Mouse (Mus musculus) lung, postnatal 10 days (tissue): ENCODE results near the gene Ano6.

ENCODE experiments used
- DNase-seq: peaks from one replicate; pipeline ENCODE4 v3.0.0; 2021

Gene Ano6

DNA sequence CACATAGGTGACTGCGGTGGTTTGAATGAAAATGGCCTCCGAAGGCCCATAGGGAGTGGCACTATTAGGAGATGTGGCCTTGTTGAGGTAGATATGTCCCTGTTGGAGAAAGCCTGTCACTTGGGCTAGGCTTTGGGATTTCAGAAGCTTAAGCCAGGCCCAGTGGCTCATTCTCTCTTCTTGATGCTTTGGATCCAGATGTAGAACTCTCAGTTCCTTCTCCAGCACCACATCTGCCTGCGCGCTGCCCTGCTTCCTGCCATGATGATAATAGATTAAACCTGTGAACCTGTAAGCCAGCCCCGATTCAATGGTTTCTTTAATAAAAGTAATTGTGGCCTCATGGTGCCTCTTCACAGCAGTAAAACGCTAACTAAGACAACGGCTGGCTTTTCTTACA is 7.6 kb downstream of the Ano6 start:
- no peak for DNase-seq

DNA sequence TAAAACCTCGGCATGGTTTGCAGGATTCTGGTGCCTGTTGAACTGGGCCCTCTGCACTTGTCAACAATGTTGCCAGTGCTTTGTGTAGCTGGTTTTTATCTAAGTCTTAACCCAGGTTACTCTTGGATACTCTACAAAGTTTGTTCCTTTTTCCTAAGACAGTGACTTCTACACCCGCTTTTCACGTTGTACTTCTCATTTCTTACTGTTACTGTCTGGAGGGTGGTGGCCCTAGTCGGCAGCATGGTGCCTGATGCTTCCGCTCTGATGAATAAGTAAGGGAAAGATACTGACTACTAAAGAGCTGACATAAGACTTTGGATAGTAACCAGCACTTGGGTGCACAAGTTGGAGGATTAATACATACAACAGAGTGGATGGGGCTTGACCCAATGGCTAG is 9.0 kb downstream of the Ano6 start:
- DNase-seq, result no peak

DNA sequence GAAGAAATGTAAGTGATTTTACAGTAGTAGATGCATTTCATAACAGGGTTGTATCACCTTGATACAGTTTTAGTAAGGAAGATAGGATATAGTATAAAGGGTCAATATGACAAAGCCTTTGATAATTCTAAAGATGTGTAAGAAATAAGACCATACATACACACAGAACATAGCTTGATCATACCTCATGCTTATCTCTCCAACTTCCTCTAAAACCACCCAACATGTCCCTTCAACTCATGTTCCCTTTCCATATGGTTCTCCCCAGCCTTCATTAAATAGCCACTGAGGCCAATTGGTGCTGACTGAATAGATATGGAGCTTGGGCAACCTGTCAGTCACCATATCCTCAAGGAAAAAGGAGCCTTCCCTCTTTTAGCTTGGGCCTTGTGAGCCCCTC is 9.4 kb downstream of the Ano6 start:
- no peak for DNase-seq

DNA sequence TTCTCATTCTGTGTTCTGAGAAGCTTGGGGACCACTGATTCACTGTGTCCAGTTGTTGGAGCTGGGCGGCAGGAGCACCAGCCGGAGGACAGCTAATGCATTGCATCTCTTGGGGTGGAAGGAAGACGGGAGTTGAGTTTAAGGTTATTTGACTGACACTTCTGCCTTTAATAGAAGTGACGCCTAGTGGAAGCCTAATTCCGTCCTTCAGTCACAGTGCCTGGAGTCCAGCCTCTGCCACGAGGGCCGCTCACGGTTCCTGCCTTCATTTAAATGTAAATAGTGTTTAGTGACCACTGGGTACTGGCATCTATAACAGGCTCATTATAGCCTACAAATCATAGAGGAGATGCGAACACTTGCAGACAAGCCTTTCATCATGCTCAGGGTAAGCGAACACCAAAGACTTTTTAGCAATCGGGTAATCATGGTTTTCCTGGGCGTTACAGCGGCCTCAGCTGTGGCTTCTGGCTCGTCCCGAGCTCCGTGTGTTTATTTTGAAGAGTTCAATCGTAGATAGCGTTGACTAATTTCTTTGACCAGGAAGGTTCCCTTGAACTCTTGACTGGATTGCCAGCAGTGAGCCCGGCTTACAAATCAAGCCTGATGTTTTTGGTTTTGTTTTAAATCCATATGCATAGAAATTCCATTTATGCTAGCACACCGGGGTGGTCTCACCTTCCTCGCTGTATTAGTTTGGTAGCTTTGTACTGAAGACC is 10.8 kb downstream of the Ano6 start:
- no peak for DNase-seq

DNA sequence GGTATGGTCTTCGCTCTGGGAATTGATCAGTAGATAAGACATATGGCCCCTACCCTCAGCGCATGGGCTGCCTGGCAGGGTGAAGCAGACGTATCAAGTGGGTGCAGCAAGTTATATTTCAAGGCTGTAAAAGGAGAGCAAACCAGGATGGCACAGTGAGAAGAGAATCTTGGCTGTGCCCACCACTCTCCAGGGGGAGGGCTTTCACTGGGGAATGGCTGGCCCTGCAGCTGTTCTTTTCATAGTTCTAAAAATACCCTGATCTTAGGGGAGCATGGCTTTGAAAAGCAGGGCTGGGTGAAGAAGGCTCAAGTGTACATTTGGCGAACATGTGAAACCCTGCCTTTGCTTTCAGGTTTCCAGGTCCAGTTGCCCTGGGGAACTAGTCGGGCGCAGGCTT is 11.5 kb downstream of the Ano6 start:
- no peak for DNase-seq

DNA sequence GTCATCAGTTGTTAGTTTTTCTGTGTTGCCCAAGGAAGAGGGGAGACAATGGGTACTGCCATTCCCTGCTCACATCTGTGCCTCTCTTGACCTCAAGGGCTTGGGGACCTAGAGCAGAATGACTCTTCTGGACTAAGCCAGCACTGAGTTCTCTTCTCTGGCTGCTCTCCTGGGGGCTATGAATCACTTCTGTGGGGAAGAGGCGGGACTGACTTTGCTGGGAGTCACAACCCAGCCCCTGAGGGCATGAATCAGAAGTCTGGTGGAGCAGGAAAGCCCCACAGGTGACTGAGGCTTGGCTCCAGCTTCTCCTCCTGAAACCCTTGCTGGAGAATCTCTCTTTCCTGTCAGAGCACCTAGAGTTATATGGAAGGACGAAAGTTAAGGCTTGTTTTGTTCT is 12.1 kb downstream of the Ano6 start:
- DNase-seq, result no peak

DNA sequence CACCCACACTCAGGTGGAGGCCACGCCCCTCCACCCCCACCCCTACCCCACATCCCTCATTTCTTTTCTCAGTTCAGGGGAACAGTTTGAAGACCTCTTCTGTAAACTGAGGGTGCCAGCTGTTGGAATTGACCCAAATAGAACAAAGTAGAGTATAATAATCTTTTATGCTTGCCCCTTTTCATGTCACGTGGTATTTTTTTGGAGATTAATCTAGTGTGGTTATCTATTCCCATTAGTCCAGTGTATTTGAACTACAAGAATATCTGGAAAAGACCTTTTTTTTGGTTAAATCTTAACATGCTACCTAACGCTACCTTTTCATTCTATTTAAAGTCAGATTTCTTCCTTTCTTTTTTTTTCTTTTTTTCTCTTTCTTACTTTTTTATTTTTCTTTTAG is 12.8 kb downstream of the Ano6 start:
- DNase-seq, result no peak

DNA sequence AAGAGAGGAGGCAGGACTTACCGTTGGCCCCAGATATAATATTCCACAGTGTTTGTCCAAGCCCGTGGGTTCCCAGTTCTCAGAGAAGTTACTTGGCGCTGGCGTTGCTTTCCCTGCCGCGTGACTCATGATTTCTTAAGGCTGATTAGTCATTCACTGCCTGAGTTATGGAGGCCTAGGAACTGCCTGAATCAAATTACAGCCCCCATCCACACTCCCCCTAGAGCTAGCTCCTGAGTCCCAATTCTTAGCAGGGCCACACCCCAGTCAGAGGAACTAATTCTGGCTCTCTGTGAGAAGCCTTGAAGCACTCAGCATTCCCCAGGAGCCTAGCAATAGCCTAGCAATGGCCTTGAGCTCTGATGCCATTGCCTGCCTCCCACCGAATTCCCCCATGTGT is 13.6 kb downstream of the Ano6 start:
- DNase-seq, result peak; percentile 73

DNA sequence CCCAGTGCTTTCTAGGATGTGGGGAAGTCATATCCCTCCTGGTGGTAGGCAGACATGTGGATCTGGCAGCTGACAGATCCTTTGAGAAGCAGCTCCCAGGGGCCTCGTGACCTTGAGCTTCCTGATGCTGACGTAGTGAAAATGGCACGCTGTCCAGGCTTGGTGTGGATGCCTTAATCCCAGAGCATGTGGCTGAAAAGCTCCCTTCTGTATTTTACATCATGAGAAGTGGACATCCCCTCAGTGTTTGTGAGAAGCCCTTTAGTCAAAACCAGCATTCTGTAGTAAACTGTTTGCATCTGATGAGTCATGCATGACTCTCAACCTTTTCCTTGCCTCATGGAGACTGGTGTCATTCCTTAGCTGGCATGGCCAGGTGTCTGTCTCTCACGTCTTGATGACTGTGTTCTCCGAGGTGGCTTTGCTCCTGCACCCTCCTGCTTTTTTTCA is 14.4 kb downstream of the Ano6 start:
- DNase-seq, result no peak

DNA sequence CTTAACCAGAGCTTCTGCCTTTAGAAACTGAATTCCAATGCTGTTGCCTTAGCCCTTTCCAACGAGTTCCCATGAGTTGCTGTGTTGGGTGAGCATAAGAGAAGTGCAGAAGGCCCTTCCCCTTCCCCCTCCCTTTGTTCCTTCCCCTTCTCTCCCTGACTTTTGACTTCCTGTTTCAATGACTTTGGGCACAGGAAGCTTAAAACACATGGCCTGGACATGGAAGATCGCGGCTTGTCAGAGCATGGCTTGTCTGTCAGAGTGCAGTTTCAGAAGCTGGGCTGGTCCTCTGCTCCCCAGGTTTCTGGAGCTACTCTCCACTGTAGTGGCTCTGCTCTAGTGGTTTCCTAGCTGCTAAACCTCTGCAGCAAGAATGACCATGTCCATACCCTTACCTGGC is 17.3 kb downstream of the Ano6 start:
- DNase-seq, result no peak

DNA sequence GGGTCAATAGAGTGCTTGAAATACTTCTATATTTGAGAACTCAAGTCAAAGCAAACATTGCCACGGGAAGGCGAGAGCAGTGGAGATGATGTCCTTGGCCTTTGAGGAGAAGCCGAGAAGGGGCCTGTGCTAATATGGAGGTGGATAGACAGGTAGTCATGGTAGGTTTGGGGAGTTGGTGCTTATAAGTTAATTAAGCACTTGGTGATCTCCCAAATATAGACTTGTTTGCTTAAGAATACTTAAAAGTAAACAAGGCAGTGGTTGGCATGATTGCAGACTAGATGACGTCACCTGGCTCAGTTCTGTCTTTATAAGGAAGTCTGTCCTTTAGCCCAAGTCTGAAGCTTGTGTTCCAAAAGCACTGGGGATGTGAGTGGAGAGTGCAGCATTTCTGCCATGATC is 19.7 kb downstream of the Ano6 start:
- DNase-seq, result peak; percentile 45

DNA sequence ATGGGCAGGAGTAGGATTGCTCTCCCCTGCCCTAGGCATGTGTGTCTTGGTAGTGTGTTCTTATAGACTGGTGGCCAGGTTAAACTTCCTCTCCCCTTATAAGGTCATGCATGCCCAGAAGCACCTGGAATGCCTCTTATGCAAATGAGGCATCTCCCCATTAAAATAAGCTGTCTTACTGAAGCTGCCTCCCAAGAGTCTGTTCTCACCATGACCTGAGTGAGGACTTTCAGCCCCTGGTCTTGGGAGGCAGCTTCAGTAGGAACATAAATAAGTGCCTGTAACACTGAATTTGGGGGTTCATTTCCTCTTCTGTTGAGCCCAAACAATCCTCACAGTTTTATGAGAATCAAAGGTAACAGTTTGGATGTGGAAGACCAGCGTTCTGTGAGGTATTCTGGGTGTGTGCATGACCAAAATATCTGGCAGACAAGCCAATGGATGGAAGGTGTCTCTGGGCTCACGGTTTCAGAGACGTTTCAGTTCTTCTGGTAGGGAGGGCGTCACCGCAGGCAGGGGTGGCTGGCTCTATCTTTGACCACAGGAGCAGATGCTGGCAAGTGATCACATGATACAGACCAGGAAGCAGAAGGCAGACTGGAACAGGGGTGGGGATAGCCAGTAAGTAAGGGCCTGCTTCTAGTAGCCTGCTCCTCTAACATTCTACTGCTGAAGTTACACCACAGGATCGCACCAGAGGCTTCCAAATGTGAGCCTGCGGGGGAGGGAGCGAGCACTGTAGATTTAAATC is 22.4 kb downstream of the Ano6 start:
- DNase-seq, result no peak

DNA sequence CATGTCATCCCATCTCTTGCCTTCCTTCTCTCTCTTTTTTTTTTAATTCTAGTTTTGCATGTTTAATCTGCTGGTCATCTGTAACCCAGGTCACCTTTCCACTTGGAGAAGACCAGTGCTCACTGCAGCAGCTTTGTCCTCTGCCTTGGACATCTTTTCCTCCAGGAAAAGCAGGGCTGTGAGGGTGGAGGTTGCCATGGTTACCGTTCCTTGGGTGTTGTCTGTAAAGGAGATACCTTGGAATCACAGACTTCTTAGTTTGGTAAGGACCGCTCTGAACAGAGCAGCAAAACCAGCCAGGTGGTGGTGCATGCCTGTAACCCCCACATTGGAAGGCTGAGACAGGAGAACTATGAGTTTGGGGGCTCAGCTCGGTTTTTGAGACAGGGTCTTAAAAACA is 26.9 kb downstream of the Ano6 start:
- DNase-seq, result no peak

DNA sequence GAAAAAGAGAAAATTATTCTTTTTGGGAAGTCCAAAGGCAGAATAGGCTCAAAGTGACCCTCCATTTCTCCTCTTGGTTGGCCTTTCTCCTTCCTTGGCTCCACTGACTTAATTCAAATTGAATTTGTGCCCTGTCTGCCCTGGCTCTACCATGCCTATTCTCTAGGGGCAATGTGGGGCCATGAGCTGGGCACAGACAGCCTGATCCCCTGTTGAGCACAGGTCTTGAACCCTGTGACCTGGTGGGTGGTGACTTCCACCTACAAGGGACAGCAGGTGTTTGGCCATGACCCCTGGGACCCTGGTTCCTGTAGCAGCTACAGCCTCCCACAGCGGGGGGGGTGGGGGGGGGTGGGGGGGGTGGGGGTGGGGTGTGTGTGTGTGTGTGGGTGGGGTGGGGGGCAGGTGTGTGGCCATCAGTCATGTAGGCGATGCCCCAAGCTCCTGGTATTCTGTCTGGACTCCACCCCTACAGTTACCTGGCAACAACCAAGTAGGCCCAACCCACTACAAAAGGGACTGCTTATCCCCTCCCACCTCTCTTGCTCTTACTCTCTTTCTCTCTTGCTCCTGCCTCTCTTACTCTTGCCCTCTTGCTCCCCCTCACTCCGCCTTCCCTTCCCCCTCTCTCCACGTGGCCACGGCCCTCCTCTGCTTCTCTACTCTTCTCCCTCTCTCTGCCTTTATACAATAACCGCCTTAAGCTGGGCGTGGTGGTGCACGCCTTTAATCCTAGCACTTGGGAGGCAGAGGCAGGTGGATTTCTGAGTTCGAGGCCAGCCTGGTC is 28.8 kb downstream of the Ano6 start:
- no peak for DNase-seq

DNA sequence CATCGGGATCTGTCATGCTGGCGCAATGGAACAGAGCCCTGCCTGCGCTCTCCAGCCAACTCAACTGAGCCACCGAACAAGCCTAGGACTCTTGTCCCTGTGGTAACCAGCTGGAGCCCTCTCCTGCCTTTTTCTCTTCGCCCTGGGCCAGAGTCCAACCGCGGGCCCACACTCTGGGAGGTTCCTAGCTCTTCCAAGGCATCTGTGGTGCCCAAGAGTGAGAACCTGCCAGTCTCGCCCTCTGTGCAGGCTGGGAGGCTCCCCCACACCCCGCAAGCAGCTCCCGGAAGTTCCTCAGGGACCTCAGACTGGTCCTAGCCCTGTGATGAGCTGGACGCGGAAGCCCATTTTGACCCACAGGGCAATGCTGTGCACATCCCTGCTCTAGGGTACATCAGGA is 29.5 kb downstream of the Ano6 start:
- DNase-seq, result no peak

DNA sequence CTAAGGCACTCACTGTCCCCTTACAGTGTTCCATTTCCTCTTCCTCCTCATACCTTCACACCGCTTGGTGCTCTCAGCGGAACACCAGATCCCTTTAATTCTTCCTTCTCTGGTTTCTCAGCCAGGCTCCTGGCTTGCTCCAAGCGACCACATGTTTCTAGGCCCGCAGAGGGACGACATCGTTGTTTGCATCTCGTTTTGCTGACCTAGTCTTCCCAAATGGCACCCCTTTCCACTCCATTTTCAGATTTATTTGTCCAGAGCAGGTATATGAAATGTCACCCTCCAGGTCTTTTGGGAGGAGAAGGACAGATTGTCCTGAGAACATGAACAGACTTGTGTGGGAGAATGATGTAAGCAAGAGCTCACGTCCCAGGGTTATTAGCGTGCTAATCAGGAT is 30.0 kb downstream of the Ano6 start:
- DNase-seq, result no peak

DNA sequence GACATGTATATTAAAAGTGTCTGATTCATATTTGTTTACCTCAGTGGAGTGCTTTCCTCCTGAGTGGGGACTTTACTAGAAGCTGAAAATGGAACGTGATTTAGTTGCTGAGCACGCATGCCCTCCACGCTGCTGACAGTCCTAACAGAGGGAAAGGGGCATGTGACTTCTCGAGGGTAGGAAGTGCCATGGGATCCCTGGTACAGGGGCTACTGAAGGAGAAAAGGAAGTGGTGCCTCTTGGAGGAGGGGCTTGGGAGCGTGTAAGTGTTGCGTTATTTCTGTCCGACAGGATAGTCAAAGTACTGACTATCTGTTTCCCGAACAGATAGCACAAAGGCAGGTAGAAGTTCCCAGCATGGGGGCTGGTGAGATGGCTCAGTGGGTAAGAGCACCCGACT is 31.5 kb downstream of the Ano6 start:
- DNase-seq, result no peak

DNA sequence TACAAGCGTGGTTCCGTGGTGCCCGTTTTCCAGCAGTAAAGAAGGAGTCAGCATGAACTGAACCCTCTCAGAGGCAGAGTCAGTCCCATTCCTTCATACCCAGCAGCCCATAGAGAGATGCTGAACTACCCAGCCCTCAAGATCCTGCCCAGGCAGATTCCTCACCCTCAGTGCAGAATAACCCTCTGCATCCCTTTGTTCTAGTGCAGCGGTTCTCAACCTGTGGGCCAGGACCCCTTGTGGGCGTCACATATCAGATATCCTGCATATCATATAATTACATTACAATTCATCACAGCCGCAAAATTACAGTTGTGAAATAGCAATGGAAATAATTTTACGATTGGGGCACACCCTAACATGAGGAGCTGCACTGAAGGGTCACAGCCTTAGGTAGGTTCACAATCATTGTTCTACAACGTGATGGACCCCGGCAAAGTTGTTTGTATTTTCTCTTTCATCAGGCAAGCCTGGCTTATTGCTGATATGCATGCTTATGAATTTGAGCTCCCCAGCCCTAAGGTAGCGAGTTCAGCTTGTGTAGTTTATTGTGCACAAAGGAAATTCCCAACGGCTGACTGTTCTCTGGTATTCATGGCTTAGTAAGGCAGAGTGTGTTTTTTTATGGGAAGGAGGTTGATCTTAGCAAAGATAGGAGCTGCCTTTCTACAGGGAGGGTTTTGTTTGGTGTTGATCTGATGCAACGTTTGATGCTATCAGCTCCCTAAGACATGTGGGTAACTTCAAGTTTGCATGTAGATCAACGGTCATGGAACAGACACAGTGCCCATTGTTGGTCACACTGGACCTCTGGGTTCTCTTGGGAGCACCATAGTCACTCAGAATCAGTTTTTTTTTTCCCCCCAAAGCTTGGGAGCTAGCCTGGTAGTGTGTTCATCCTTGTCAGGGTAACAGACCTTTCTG is 33.0 kb downstream of the Ano6 start:
- DNase-seq, result no peak

DNA sequence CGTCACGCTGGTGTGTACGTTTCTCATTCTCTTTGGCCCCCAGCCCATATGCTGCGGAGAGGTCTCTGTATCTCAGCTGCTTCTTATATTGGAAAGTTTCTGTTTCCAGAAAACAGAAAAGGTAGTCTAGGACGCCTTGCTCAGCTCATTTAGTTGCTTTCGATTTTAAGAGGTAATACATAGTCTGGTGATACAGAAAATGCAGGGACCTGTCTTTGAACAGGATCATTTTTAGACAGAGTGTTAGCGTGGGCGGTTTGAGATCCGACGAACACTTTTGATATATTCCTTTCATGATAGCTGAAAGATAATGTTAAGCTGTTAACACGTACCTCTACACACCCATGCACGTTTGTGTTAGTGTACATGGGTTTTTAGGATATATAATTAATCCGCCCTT is 35.9 kb downstream of the Ano6 start:
- DNase-seq, result no peak

DNA sequence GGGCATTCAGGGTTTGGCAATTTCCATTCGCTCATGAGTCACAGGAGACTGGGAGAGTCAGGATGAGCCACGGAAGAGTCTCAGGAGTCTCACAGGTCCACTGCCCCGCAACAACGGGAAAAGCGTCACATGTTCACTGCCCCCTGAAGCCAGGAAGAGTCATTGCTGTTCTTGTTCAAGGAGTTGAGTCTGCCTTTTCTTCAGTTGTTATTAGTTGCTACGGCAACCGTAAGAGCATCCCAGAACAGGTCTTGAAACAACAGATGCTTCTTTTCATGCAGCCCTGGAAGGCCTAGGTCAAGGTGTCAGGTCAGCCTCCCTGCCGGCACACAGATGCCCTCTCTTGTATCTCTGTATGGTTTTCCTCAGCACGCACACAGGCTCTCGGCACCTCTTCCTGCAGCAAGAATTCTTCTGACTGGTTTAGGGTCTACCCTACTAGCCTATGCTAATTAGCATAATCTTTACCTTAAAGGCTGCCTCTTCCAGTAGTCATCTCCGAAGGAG is 36.9 kb downstream of the Ano6 start:
- DNase-seq, result no peak

DNA sequence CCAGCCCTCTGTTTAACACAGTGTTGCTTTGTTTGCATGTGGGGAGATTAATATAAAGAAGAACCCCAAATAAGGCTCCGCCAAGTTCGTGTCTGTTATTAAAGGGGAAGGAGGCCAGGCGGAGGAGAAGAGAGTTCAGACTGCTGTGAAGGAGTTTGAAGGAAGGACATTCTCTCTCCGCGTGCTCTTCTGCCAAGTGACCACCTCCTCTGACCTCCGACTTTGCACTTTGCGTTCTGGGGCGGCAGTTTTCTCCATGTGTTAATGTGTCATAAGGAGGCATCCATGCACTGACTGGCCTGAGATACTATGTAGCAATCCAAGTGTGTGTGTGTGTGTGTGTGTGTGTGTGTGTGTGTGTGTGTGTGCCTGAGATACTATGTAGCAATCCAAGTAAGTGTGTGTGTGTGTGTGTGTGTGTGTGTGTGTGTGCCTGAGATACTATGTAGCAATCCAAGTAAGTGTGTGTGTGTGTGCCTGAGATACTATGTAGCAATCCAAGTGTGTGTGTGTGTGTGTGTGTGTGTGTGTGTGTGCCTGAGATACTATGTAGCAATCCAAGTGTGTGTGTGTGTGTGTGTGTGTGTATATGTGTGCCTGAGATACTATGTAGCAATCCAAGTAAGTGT is 37.5 kb downstream of the Ano6 start:
- peak; percentile 65 for DNase-seq

DNA sequence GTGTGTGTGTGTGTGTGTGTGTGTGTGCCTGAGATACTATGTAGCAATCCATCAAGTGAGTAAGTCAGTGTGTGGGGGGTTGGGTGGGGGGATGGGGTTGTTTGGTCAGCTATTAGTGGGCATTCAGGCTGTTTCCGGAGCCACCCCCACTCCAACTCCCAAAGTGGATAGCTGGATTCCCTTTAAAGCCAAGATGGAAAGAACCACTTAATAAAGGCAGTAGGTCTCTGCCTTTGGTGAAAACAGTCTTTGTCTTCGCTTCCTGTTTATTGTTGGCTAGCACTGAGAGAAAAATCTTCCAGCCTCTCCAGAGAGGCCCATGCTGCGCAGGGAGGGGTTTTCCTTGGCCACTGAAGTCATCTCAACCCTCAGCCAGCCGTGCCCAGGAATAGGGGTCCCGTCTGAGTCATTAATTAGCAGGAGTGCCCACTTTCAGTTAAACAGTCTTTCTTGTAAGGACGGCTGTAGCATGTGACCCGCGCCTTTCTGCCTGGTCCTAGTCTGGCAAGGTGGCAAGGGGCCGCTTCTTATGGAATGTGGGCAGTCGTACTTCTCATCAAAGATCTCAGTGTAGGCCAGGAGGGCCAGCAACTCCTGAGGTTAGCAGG is 38.1 kb downstream of the Ano6 start:
- peak; percentile 80 for DNase-seq
